Mouse (Mus musculus): ENCODE results near the gene Tap1. TPM values are rescaled to one million over a fixed set of nuclear protein-coding genes. Genes with fewer than 3 reads are reported as not detected.

Gene Tap1
- polyA plus RNA-seq, 1 experiment = 5.5 TPM

Other genes starting within 250 kb of the Tap1 start
- gene Pfdn6, start 247.2 kb upstream of the Tap1 start, polyA plus RNA-seq (2012; ENCODE audit: insufficient read depth, insufficient read length, missing spikeins) = 83.2 and 131 TPM in 2 replicates
- 6.6 and 10.1 TPM in 2 replicates for gene Wdr46, start 246.9 kb upstream of the Tap1 start, polyA plus RNA-seq (2012; ENCODE audit: insufficient read depth, insufficient read length, missing spikeins)
- 2.2 and 2.4 TPM in 2 replicates for gene B3galt4, start 236.1 kb upstream of the Tap1 start, polyA plus RNA-seq (2012; ENCODE audit: insufficient read depth, insufficient read length, missing spikeins)
- 23.9 and 29.3 TPM in 2 replicates for gene Vps52, start 231.7 kb upstream of the Tap1 start, polyA plus RNA-seq (2012; ENCODE audit: insufficient read depth, insufficient read length, missing spikeins)
- 635 and 763 TPM in 2 replicates for gene Rps18, start 231.6 kb upstream of the Tap1 start, polyA plus RNA-seq (2012; ENCODE audit: insufficient read depth, insufficient read length, missing spikeins)
- 394 and 673 TPM in 2 replicates for gene H2-K1, start 187.2 kb upstream of the Tap1 start, polyA plus RNA-seq (2012; ENCODE audit: insufficient read depth, insufficient read length, missing spikeins)
- gene Ring1, start 162.9 kb upstream of the Tap1 start, polyA plus RNA-seq (2012; ENCODE audit: insufficient read depth, insufficient read length, missing spikeins) = 10.2 and 10.3 TPM in 2 replicates
- 214 and 236 TPM in 2 replicates for gene H2-Ke6, start 159.5 kb upstream of the Tap1 start, polyA plus RNA-seq (2012; ENCODE audit: insufficient read depth, insufficient read length, missing spikeins)
- gene Slc39a7, start 155.9 kb upstream of the Tap1 start, polyA plus RNA-seq (2012; ENCODE audit: insufficient read depth, insufficient read length, missing spikeins) = 40.0 and 44.7 TPM in 2 replicates
- gene Rxrb, start 155.7 kb upstream of the Tap1 start, polyA plus RNA-seq (2012; ENCODE audit: insufficient read depth, insufficient read length, missing spikeins) = 23.6 and 38.7 TPM in 2 replicates
- gene Col11a2, start 148.1 kb upstream of the Tap1 start, polyA plus RNA-seq (2012; ENCODE audit: insufficient read depth, insufficient read length, missing spikeins) = 0.38 and 1.0 TPM in 2 replicates
- gene H2-Oa, start 95.2 kb upstream of the Tap1 start, polyA plus RNA-seq (2012; ENCODE audit: insufficient read depth, insufficient read length, missing spikeins) = not detected in 2 replicates
- 6.9 and 10.5 TPM in 2 replicates for gene H2-DMa, start 68.0 kb upstream of the Tap1 start, polyA plus RNA-seq (2012; ENCODE audit: insufficient read depth, insufficient read length, missing spikeins)
- gene Brd2, start 64.9 kb upstream of the Tap1 start, polyA plus RNA-seq (2012; ENCODE audit: insufficient read depth, insufficient read length, missing spikeins) = 82.7 and 86.3 TPM in 2 replicates
- gene H2-DMb2, start 44.2 kb upstream of the Tap1 start, polyA plus RNA-seq (2012; ENCODE audit: insufficient read depth, insufficient read length, missing spikeins) = not detected in 2 replicates
- 11.1 and 14.7 TPM in 2 replicates for gene H2-DMb1, start 34.5 kb upstream of the Tap1 start, polyA plus RNA-seq (2012; ENCODE audit: insufficient read depth, insufficient read length, missing spikeins)
- gene Psmb9, start 211 bp downstream of the Tap1 start, polyA plus RNA-seq (2012; ENCODE audit: insufficient read depth, insufficient read length, missing spikeins) = 17.4 and 34.6 TPM in 2 replicates
- 20.2 and 21.9 TPM in 2 replicates for gene Psmb8, start 10.2 kb downstream of the Tap1 start, polyA plus RNA-seq (2012; ENCODE audit: insufficient read depth, insufficient read length, missing spikeins)
- 23.5 and 27.7 TPM in 2 replicates for gene Tap2, start 16.0 kb downstream of the Tap1 start, polyA plus RNA-seq (2012; ENCODE audit: insufficient read depth, insufficient read length, missing spikeins)
- gene H2-Ob, start 51.4 kb downstream of the Tap1 start, polyA plus RNA-seq (2012; ENCODE audit: insufficient read depth, insufficient read length, missing spikeins) = 0.55 and 2.1 TPM in 2 replicates
- 71.7 and 90.6 TPM in 2 replicates for gene H2-Ab1, start 70.1 kb downstream of the Tap1 start, polyA plus RNA-seq (2012; ENCODE audit: insufficient read depth, insufficient read length, missing spikeins)
- gene H2-Aa, start 100.3 kb downstream of the Tap1 start, polyA plus RNA-seq (2012; ENCODE audit: insufficient read depth, insufficient read length, missing spikeins) = 181 and 183 TPM in 2 replicates
- gene H2-Eb1, start 118.3 kb downstream of the Tap1 start, polyA plus RNA-seq (2012; ENCODE audit: insufficient read depth, insufficient read length, missing spikeins) = 93.0 and 109 TPM in 2 replicates
- not detected in 2 replicates for gene H2-Eb2, start 138.1 kb downstream of the Tap1 start, polyA plus RNA-seq (2012; ENCODE audit: insufficient read depth, insufficient read length, missing spikeins)
- 0.67 TPM in 1 of 2 replicates, not detected in the other for gene Btnl2, start 167.3 kb downstream of the Tap1 start, polyA plus RNA-seq (2012; ENCODE audit: insufficient read depth, insufficient read length, missing spikeins)
- gene Btnl1, start 189.6 kb downstream of the Tap1 start, polyA plus RNA-seq (2012; ENCODE audit: insufficient read depth, insufficient read length, missing spikeins) = not detected in 2 replicates
- not detected in 2 replicates for gene BC051142, start 211.3 kb downstream of the Tap1 start, polyA plus RNA-seq (2012; ENCODE audit: insufficient read depth, insufficient read length, missing spikeins)

Measured in brown adipose tissue, adult 24 weeks (tissue).